Mouse (Mus musculus) C2C12 (cell line): Measurements from ENCODE around the gene Rasgef1b. TPM values are rescaled to one million over a fixed set of nuclear protein-coding genes. Genes with fewer than 3 reads are reported as not detected.

Source experiments
- H3K27me3 ChIP-seq: one replicate; pipeline ENCODE4 v1.6.1; 2011; ENCODE audit not compliant: control insufficient read depth, insufficient read depth, insufficient read length
- H3K36me3 ChIP-seq: one replicate; pipeline ENCODE4 v1.6.1; 2011; ENCODE audit not compliant: control insufficient read depth, insufficient read depth
- H3K4me3 ChIP-seq: one replicate; pipeline ENCODE4 v1.5.1; 2011; ENCODE audit warnings: mild to moderate bottlenecking, control low read depth; ENCODE audit not compliant: poor library complexity, insufficient read depth, severe bottlenecking
- H3K79me2 ChIP-seq: one replicate; pipeline ENCODE4 v1.6.1; 2011; ENCODE audit not compliant: control insufficient read depth, insufficient read depth
- H3K79me3 ChIP-seq: one replicate; pipeline ENCODE4 v1.6.1; 2011; ENCODE audit warnings: low read depth, control low read depth
- H3ac ChIP-seq: one replicate; pipeline ENCODE3; 2011; ENCODE audit warnings: low read depth; ENCODE audit not compliant: control insufficient read depth, insufficient read length
- CEBPB ChIP-seq: IDR thresholded peaks from one replicate; pipeline ENCODE4 v1.6.1; 2011; ENCODE audit warnings: low read depth, mild to moderate bottlenecking, control low read depth, moderate library complexity
- CTCF ChIP-seq: IDR thresholded peaks from one replicate; pipeline ENCODE4 v1.5.1; 2011; ENCODE audit not compliant: control insufficient read depth, insufficient read depth, insufficient read length
- FOSL1 ChIP-seq: IDR thresholded peaks from one replicate; pipeline ENCODE4 v1.8.0; 2011; ENCODE audit warnings: mild to moderate bottlenecking, low read length; ENCODE audit not compliant: poor library complexity, insufficient read depth, severe bottlenecking
- MAX ChIP-seq: IDR thresholded peaks from one replicate; pipeline ENCODE4 v1.6.1; 2011; ENCODE audit warnings: mild to moderate bottlenecking, control low read depth
- MYOD1 ChIP-seq: IDR thresholded peaks from one replicate; pipeline ENCODE4 v1.6.1; 2011; ENCODE audit warnings: low read depth; ENCODE audit not compliant: control insufficient read depth, insufficient read length
- MYOG ChIP-seq: IDR thresholded peaks from one replicate; pipeline ENCODE4 v1.6.1; 2011; ENCODE audit not compliant: control insufficient read depth, insufficient read length; ENCODE audit errors: extremely low read depth
- USF1 ChIP-seq: IDR thresholded peaks from one replicate; pipeline ENCODE4 v1.6.1; 2011; ENCODE audit warnings: low read depth, mild to moderate bottlenecking, control low read depth, moderate library complexity
- polyA plus RNA-seq: library from polyadenylated mRNA; unstranded; fragments of >200 nt; fragmentation: generic; extraction: Trizol; gene quantifications from one replicate; pipeline ENCODE4 v1.2.1, GENCODE M21; 2012; ENCODE audit warnings: missing spikeins

The Rasgef1b gene
- polyA plus RNA-seq, 1 experiment: 0.05 TPM

DNA sequence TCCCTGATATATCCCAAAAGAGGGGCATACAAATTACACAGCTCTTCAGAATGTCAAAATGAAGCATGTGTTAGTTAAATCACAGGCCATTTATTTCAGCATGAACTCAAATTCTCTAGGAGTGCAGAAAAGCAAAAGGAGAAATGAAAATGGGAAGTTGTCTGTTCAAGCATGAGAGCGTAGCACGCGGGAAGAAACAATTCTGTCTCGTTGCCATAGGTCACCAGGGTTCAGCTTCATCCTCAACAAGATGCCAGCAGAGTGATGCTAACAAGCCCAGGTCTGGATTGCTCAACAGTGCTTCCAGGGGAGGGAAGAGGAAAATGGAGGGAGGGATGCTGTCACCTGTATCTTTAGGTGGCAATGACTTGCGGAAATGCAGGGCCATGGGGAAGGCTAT lies 346.1 kb downstream of the Rasgef1b start:
- TF ChIP-seq MYOG (no peak), FOSL1 (no peak), MYOD1 (no peak), CEBPB (no peak), USF1 (no peak), CTCF (no peak)
- H3K4me3 ChIP-seq: no peak overlapping the region
- H3K79me2 ChIP-seq: no peaks in the 10 kb centered on the region
- H3K27me3 ChIP-seq: no peaks in the 10 kb centered on the region
- no peaks in the 10 kb centered on the region for H3K79me3 ChIP-seq
- H3K36me3 ChIP-seq: no peaks in the 10 kb centered on the region
- no peak overlapping the region for H3ac ChIP-seq

DNA sequence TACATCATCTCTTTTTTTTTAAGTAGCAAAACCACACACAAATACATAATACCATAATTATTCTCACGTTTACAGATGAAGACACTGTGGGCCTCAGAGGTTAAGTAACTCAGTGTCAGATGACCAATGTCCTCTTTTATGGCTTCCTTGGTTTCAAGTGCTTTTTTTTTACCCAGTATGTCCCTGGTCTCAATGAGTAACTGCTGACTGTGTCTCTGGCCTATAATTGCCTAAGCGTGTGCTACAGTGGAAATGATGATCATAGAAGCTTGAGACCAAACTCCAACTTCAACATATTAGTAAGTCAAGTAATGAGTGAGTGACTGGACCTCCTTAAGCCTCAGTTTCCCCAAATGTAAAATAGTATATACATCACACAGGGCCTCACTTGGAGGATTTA lies 347.2 kb downstream of the Rasgef1b start:
- no peak for TF ChIP-seq MYOD1
- no peak for TF ChIP-seq FOSL1
- TF ChIP-seq USF1: no peak
- TF ChIP-seq MAX: no peak
- no peak for TF ChIP-seq CEBPB
- no peak for TF ChIP-seq MYOG
- TF ChIP-seq CTCF: no peak
- no peaks in the 10 kb centered on the region for H3K79me2 ChIP-seq

DNA sequence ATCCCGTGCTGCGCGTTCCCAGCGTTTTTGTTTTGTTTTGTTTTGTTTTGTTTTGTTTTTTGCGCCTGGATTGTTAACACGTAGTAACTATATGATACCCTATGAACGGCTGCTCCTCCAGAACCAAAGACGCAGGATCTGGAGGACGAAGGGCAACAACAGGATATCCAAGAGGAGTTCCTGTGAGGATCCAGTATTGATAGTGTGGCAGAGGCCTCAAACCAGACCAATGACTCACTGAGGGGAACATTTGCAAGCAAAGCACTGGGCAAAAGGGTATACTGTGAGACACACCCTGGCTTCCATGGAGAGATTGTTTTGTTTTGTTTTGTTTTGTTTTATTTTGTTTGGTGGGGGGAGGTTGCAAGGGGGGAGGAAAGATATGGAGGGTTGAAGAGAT lies 348.0 kb downstream of the Rasgef1b start:
- Histone ChIP-seq H3K27me3 (peaks cover 5% of the 10 kb centered on the region), H3ac (no peak overlapping the region), H3K79me3 (no peaks in the 10 kb centered on the region), H3K36me3 (no peaks in the 10 kb centered on the region), H3K4me3 (no peak overlapping the region), H3K79me2 (no peaks in the 10 kb centered on the region)
- TF ChIP-seq MAX: no peak
- no peak for TF ChIP-seq USF1
- no peak for TF ChIP-seq FOSL1
- no peak for TF ChIP-seq CTCF
- no peak for TF ChIP-seq CEBPB
- no peak for TF ChIP-seq MYOG
- TF ChIP-seq MYOD1: no peak

More for the DNA sequence above, 347.2 kb downstream of the Rasgef1b start:
- Histone ChIP-seq H3K27me3 (peaks cover 2% of the 10 kb centered on the region), H3ac (no peak overlapping the region), H3K4me3 (no peak overlapping the region), H3K36me3 (no peaks in the 10 kb centered on the region), H3K79me3 (no peaks in the 10 kb centered on the region)

DNA sequence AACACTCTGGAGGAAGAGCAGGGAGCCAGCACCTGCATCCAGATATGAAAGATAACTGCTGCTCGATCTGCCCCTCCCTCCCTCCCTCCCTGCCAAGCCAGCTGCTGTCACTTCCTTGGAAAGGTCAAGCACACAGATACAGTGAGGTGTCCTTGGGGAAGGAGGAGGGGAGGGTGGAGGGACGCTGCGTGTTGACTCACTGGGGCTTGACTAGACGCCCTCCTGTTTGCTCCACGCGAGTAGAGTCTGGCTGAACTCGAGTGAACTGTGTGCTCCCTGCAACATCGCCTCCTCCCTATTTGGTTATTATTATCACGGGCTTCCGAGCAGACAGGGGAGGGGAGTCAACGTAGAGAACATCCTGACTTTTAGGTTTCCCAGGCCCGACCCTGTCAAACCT lies 348.7 kb downstream of the Rasgef1b start:
- Histone ChIP-seq H3K79me2 (no peaks in the 10 kb centered on the region), H3K27me3 (peaks cover 12% of the 10 kb centered on the region), H3K36me3 (no peaks in the 10 kb centered on the region), H3K79me3 (no peaks in the 10 kb centered on the region), H3K4me3 (no peak overlapping the region), H3ac (no peak overlapping the region)
- TF ChIP-seq MYOD1: no peak
- no peak for TF ChIP-seq MAX
- TF ChIP-seq USF1: no peak
- TF ChIP-seq MYOG: no peak
- TF ChIP-seq FOSL1: no peak
- no peak for TF ChIP-seq CTCF
- TF ChIP-seq CEBPB: no peak

DNA sequence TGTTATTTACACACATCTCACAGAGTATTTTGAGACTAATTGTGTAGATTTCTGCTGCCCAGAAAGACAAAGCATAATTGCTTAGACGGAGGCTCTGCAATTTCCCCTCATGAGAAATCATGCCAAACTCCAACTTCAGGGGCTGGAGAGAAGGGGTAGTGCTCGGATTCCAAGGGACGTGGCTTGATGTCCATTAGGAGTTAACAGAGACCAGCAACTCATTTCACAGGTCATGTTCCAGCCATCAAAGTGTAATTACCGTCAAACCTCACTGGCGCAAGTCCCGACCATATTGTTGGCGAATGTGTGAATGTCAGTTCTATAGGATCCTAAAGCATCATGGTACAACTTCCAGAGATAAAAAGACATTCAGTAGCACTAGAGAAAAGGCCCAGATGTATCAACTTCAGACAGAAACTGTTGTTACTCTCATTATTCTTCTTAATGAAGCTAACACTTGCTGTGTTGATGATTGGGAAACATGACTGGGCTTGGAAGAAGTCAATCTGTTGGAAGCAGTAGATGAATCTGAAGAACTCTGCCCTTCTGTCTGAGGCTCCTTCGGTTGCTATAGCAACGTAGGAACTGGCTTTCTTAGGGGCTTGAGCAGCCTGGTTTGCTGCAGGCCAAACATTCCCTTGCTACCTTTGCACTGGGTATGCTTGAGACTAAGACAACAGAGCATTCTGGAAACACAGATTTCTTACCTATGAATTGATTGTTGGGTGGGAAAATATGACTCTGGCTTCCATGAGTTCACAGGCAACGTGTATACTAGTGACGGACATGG lies 350.2 kb downstream of the Rasgef1b start:
- Histone ChIP-seq H3K79me3 (no peaks in the 10 kb centered on the region), H3K27me3 (peaks cover 13% of the 10 kb centered on the region), H3ac (no peak overlapping the region), H3K4me3 (no peak overlapping the region), H3K36me3 (no peaks in the 10 kb centered on the region), H3K79me2 (no peaks in the 10 kb centered on the region)
- TF ChIP-seq MAX (no peak), CTCF (no peak), CEBPB (no peak), USF1 (no peak), MYOD1 (no peak), FOSL1 (no peak), MYOG (no peak)
